Mouse (Mus musculus): Measurements from ENCODE around the gene Msi2.

Msi2 gene

GRCm38 (mm10) chr11:88675526-88676353 is 42.6 kb downstream of the Msi2 start:
- no peak for DNase-seq (ENCODE audit: low spot score)

GRCm38 (mm10) chr11:88674075-88674474 is 44.2 kb downstream of the Msi2 start:
- DNase-seq (ENCODE audit: low spot score): no peak

- no peak for DNase-seq (ENCODE audit: low spot score)
These were observed 47.4 kb downstream of the Msi2 start for GRCm38 (mm10) chr11:88670925-88671324.

- DNase-seq (ENCODE audit: low spot score): no peak
These were observed 49.2 kb downstream of the Msi2 start for GRCm38 (mm10) chr11:88669106-88669505.

- no peak for DNase-seq (ENCODE audit: low spot score)
These were observed 50.0 kb downstream of the Msi2 start for GRCm38 (mm10) chr11:88668345-88668744.

GRCm38 (mm10) chr11:88665799-88666198 is 52.5 kb downstream of the Msi2 start:
- DNase-seq (ENCODE audit: low spot score): no peak

- no peak for DNase-seq (ENCODE audit: low spot score)
These were observed 56.7 kb downstream of the Msi2 start for GRCm38 (mm10) chr11:88661444-88662180.

- no peak for DNase-seq (ENCODE audit: low spot score)
These were observed 57.9 kb downstream of the Msi2 start for GRCm38 (mm10) chr11:88660404-88660803.

GRCm38 (mm10) chr11:88658926-88659325 is 59.4 kb downstream of the Msi2 start:
- no peak for DNase-seq (ENCODE audit: low spot score)

GRCm38 (mm10) chr11:88655786-88656185 is 62.5 kb downstream of the Msi2 start:
- DNase-seq (ENCODE audit: low spot score): no peak

GRCm38 (mm10) chr11:88655214-88655566 is 63.1 kb downstream of the Msi2 start:
- DNase-seq (ENCODE audit: low spot score): no peak

- DNase-seq (ENCODE audit: low spot score): no peak
These were observed 63.7 kb downstream of the Msi2 start for GRCm38 (mm10) chr11:88654391-88655213.

- DNase-seq (ENCODE audit: low spot score): no peak
These were observed 68.0 kb downstream of the Msi2 start for GRCm38 (mm10) chr11:88650275-88650674.

GRCm38 (mm10) chr11:88649009-88649408 is 69.3 kb downstream of the Msi2 start:
- no peak for DNase-seq (ENCODE audit: low spot score)

- DNase-seq (ENCODE audit: low spot score): no peak
These were observed 69.9 kb downstream of the Msi2 start for GRCm38 (mm10) chr11:88648407-88648806.

GRCm38 (mm10) chr11:88646493-88646892 is 71.8 kb downstream of the Msi2 start:
- DNase-seq (ENCODE audit: low spot score): no peak

GRCm38 (mm10) chr11:88645821-88646220 is 72.5 kb downstream of the Msi2 start:
- no peak for DNase-seq (ENCODE audit: low spot score)

GRCm38 (mm10) chr11:88644719-88645118 is 73.6 kb downstream of the Msi2 start:
- DNase-seq (ENCODE audit: low spot score): no peak

- DNase-seq (ENCODE audit: low spot score): no peak
These were observed 78.5 kb downstream of the Msi2 start for GRCm38 (mm10) chr11:88639862-88640261.

GRCm38 (mm10) chr11:88638936-88639542 is 79.3 kb downstream of the Msi2 start:
- no peak for DNase-seq (ENCODE audit: low spot score)

GRCm38 (mm10) chr11:88638254-88638653 is 80.1 kb downstream of the Msi2 start:
- no peak for DNase-seq (ENCODE audit: low spot score)

GRCm38 (mm10) chr11:88636934-88637333 is 81.4 kb downstream of the Msi2 start:
- no peak for DNase-seq (ENCODE audit: low spot score)

Measured in ovary, postnatal 10 days (tissue).